Mouse (Mus musculus): ENCODE results near the gene Pde7b. TPM values are rescaled to one million over a fixed set of nuclear protein-coding genes. Genes with fewer than 3 reads are reported as not detected.

The Pde7b gene
- total and polyA plus RNA-seq, 3 experiments: 0.22 TPM; not detected in 2

DNA sequence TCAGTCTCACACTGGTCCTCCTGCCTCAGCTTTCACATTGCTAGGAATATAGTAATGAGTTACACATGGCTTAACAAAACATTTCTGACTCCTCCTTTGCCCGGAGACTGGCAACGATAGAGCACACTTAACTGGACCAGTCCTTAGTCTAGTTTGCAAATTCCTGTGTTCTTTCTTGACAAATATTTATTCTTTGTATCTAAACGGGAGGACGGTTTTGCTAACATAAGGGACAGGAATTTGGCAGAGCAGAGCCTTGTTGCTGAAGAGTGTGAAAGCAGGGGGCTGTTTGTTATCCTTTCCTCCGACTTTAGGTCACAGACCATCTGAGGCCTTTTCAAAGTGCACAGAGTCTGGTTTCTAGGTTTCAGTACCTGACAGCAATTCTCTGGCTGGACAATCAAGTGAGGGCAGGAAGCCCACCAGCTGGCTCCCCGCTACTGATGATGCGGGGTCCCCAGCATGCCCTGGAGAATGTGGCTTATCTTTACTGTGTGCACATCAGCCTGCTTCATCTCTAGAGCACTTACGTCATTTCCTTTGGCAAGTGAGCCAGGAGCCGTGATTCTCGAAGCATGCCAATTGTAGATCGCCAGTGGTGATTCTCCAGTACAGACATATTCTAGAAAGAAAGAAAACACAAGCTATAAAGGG lies 306.5 kb downstream of the Pde7b start:
- H3K36me3 ChIP-seq (replicated peaks): no peaks in the 10 kb centered on the region
- TF ChIP-seq POLR2AphosphoS5 (IDR thresholded peaks at IDR 0.05; ENCODE audit: insufficient replicate concordance, low read depth, low read length) (no peak), GATA2 (IDR thresholded peaks at IDR 0.05; ENCODE audit: borderline replicate concordance, low read depth, low read length) (no peak), GATA1 (IDR thresholded peaks at IDR 0.05; ENCODE audit: borderline replicate concordance, low read length) (no peak), TAL1 (conservative IDR thresholded peaks at IDR 0.05; ENCODE audit: low read depth, low read length) (no peak), CTCF (IDR thresholded peaks at IDR 0.05; ENCODE audit: low read depth, low read length) (no peak)
- H3K9me3 ChIP-seq (replicated peaks): no peaks in the 10 kb centered on the region
- H3K4me1 ChIP-seq (ENCODE audit: insufficient read depth, low read depth, low read length): no peaks in the 10 kb centered on the region
- DNase-seq (ENCODE audit: low spot score) (no peak), ATAC-seq (ENCODE audit: extremely low read depth, insufficient number of reproducible peaks, low FRiP score, poor library complexity, severe bottlenecking) (no peak)
- no peak overlapping the region for H3K4me3 ChIP-seq (ENCODE audit: low read depth, low read length)
- peaks cover 11% of the 10 kb centered on the region for H3K27me3 ChIP-seq (ENCODE audit: insufficient read depth, low read length)

DNA sequence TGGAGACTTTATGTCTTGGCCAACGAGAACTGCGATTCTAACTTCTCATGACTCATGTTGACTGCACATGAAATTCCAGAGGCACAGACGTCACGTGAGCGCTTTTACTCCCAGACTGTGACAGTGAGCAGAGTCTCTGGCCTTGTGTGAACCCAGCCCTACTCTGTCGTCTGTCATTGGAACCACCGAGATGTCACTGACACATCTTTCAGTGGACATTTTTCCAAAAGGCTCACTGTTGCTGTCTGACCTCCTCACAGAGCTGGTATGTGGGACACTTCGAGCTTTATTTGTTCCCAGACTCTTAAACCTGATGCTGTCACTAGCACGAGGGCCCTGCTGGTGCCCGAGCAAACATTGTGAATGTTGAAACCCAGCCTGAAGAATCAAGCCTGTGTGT lies 315.7 kb downstream of the Pde7b start:
- no peak for TF ChIP-seq TAL1 (conservative IDR thresholded peaks at IDR 0.05; ENCODE audit: low read depth, low read length)
- Histone ChIP-seq H3K9me3 (replicated peaks) (no peaks in the 10 kb centered on the region), H3K27me3 (ENCODE audit: insufficient read depth, low read length) (peaks cover 2% of the 10 kb centered on the region; the same call in 1 of the 2 replicates), H3K4me3 (ENCODE audit: low read depth, low read length) (no peak overlapping the region), H3K4me1 (ENCODE audit: insufficient read depth, low read depth, low read length) (no peaks in the 10 kb centered on the region), H3K36me3 (replicated peaks) (no peaks in the 10 kb centered on the region)
- DNase-seq (ENCODE audit: low spot score): no peak
- no peak for ATAC-seq (ENCODE audit: extremely low read depth, insufficient number of reproducible peaks, low FRiP score, poor library complexity, severe bottlenecking)

DNA sequence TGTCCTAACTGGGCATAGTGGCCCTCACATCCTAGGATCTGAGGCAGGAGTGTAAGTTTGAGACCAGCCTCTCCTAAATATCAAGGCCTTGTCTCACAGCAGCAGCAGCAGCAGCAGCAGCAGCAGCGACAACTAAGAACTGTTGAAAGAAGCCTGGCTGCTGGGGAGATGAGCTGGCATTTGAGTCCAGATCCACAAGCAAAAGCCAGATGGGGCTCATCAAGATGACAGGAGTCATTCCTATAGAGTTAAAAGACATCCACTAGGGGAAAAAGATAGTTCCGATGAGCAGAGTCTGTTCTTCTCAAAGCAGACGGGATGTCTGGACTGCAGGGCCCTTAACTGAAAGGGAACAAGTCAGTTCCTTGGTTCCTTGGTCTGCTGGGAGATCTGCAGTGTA lies 316.5 kb downstream of the Pde7b start:
- ATAC-seq (ENCODE audit: extremely low read depth, insufficient number of reproducible peaks, low FRiP score, poor library complexity, severe bottlenecking): no peak
- Histone ChIP-seq H3K27me3 (ENCODE audit: insufficient read depth, low read length) (peaks cover 2% of the 10 kb centered on the region; the same call in 1 of the 2 replicates), H3K9me3 (replicated peaks) (no peaks in the 10 kb centered on the region), H3K4me3 (ENCODE audit: low read depth, low read length) (no peak overlapping the region), H3K36me3 (replicated peaks) (no peaks in the 10 kb centered on the region), H3K4me1 (ENCODE audit: insufficient read depth, low read depth, low read length) (no peaks in the 10 kb centered on the region)
- DNase-seq (ENCODE audit: low spot score): no peak
- TF ChIP-seq CTCF (IDR thresholded peaks at IDR 0.05; ENCODE audit: low read depth, low read length) (no peak), GATA2 (IDR thresholded peaks at IDR 0.05; ENCODE audit: borderline replicate concordance, low read depth, low read length) (no peak), POLR2AphosphoS5 (IDR thresholded peaks at IDR 0.05; ENCODE audit: insufficient replicate concordance, low read depth, low read length) (no peak), TAL1 (conservative IDR thresholded peaks at IDR 0.05; ENCODE audit: low read depth, low read length) (no peak), GATA1 (IDR thresholded peaks at IDR 0.05; ENCODE audit: borderline replicate concordance, low read length) (no peak)

DNA sequence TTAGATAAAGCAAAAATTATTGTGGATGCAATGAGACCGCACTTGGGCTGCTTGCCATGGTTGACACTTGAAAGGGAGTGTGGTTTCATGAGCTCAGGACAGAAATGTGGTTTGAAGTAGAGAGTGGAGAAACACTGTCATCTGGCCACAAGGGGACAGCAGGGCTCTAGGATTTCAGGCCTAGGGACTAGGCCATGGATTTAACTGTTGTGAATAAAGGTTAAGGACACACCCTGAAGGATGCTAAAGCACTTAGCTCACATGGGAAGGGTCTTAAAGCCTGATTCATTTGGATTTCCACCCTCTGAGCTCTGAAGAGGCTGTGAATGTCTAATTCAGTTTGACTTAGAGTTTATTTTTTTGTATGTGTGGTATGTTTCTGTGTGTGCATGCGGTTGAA lies 319.4 kb downstream of the Pde7b start:
- DNase-seq (ENCODE audit: low spot score) (no peak), ATAC-seq (ENCODE audit: extremely low read depth, insufficient number of reproducible peaks, low FRiP score, poor library complexity, severe bottlenecking) (no peak)
- peaks cover 2% of the 10 kb centered on the region; the same call in 1 of the 2 replicates for H3K27me3 ChIP-seq (ENCODE audit: insufficient read depth, low read length)
- H3K9me3 ChIP-seq (replicated peaks): no peaks in the 10 kb centered on the region
- TF ChIP-seq CTCF (IDR thresholded peaks at IDR 0.05; ENCODE audit: low read depth, low read length) (no peak), GATA2 (IDR thresholded peaks at IDR 0.05; ENCODE audit: borderline replicate concordance, low read depth, low read length) (no peak), POLR2AphosphoS5 (IDR thresholded peaks at IDR 0.05; ENCODE audit: insufficient replicate concordance, low read depth, low read length) (no peak), TAL1 (conservative IDR thresholded peaks at IDR 0.05; ENCODE audit: low read depth, low read length) (no peak), GATA1 (IDR thresholded peaks at IDR 0.05; ENCODE audit: borderline replicate concordance, low read length) (no peak)
- H3K4me1 ChIP-seq (ENCODE audit: insufficient read depth, low read depth, low read length): no peaks in the 10 kb centered on the region
- no peaks in the 10 kb centered on the region for H3K36me3 ChIP-seq (replicated peaks)
- H3K4me3 ChIP-seq (ENCODE audit: low read depth, low read length): no peak overlapping the region

DNA sequence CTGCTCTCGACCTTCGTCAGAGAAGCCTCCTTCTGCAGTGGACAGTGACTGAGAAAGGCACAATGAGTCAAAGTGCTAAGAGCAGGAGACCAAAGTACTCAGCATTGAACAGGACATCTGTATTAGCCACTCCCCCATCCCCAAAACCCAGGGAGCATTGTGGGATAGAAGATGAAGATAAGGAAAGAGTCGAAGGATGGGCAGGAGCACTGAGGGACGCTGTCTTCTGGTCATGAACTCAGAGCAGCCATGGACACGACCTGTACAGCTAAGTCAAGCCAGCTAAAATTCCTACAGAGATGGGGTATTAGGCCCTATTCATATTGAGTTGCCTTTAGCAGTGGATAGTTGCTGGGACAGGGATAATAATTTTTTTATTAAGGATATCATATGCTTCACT lies 321.9 kb downstream of the Pde7b start:
- ATAC-seq (ENCODE audit: extremely low read depth, insufficient number of reproducible peaks, low FRiP score, poor library complexity, severe bottlenecking) (no peak), DNase-seq (ENCODE audit: low spot score) (no peak)
- no peaks in the 10 kb centered on the region for H3K36me3 ChIP-seq (replicated peaks)
- H3K9me3 ChIP-seq (replicated peaks): no peaks in the 10 kb centered on the region
- H3K27me3 ChIP-seq (ENCODE audit: insufficient read depth, low read length): no peaks in the 10 kb centered on the region; the same call in 1 of the 2 replicates
- H3K4me3 ChIP-seq (ENCODE audit: low read depth, low read length): no peak overlapping the region
- no peak for TF ChIP-seq GATA1 (IDR thresholded peaks at IDR 0.05; ENCODE audit: borderline replicate concordance, low read length)
- no peaks in the 10 kb centered on the region for H3K4me1 ChIP-seq (ENCODE audit: insufficient read depth, low read depth, low read length)

DNA sequence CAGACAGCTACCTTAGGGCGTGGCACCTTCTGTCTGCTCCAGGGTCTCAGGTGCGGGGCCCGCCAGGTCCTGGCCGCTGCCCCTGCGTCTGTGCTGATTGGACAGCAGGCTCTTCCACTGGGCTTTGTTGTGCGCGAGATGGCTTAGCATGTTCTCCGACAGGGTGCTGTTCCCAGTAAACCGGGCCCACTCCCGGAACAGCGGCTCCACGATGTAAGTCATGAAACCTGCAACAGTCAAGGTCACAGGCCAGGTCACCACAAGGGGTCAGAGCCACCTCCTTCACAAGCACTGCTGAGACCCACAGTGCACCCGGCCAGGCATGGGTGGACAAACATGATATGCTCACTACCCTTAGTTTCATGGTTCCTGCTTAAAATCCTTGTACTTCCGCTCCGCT lies 324.5 kb downstream of the Pde7b start:
- ATAC-seq (ENCODE audit: extremely low read depth, insufficient number of reproducible peaks, low FRiP score, poor library complexity, severe bottlenecking) (no peak), DNase-seq (ENCODE audit: low spot score) (no peak)
- H3K27me3 ChIP-seq (ENCODE audit: insufficient read depth, low read length): no peaks in the 10 kb centered on the region; the same call in 1 of the 2 replicates
- no peaks in the 10 kb centered on the region for H3K36me3 ChIP-seq (replicated peaks)
- TF ChIP-seq GATA1 (IDR thresholded peaks at IDR 0.05; ENCODE audit: borderline replicate concordance, low read length): no peak
- TF ChIP-seq TAL1 (conservative IDR thresholded peaks at IDR 0.05; ENCODE audit: low read depth, low read length): no peak
- TF ChIP-seq GATA2 (IDR thresholded peaks at IDR 0.05; ENCODE audit: borderline replicate concordance, low read depth, low read length): no peak
- no peak for TF ChIP-seq CTCF (IDR thresholded peaks at IDR 0.05; ENCODE audit: low read depth, low read length)
- no peak for TF ChIP-seq POLR2AphosphoS5 (IDR thresholded peaks at IDR 0.05; ENCODE audit: insufficient replicate concordance, low read depth, low read length)
- no peaks in the 10 kb centered on the region for H3K4me1 ChIP-seq (ENCODE audit: insufficient read depth, low read depth, low read length)
- H3K9me3 ChIP-seq (replicated peaks): no peaks in the 10 kb centered on the region
- H3K4me3 ChIP-seq (ENCODE audit: low read depth, low read length): no peak overlapping the region
